Mouse (Mus musculus) fibroblast of lung, adult 2 months (primary cell): ENCODE data around the gene Lefty2.
"Not testable (repeated sequence)": the region's sequence is repeated elsewhere in the genome, so short reads cannot be mapped to it uniquely, and the experiment has no call there.

Experiments
- DNase-seq: peaks from one replicate; pipeline ENCODE4 v3.0.0-alpha.2; 2011; ENCODE audit warnings: low read depth

Lefty2 gene

GRCm38 (mm10) chr1:180934467-180935419 is 41.8 kb downstream of the Lefty2 start, which contains the start of gene Lefty1:
Lefty1 (plus strand) TSS chr1:180935022.
- DNase-seq = no peak

- not testable (repeated sequence) for DNase-seq
These were observed 43.9 kb downstream of the Lefty2 start for GRCm38 (mm10) chr1:180936610-180937398.

- DNase-seq = not testable (repeated sequence)
These were observed 44.7 kb downstream of the Lefty2 start for GRCm38 (mm10) chr1:180937631-180938030.

GRCm38 (mm10) chr1:180938781-180939180 is 45.9 kb downstream of the Lefty2 start:
- not testable (repeated sequence) for DNase-seq

GRCm38 (mm10) chr1:180940776-180941460 is 48.0 kb downstream of the Lefty2 start:
- no peak for DNase-seq

GRCm38 (mm10) chr1:180941726-180942125 is 48.8 kb downstream of the Lefty2 start:
- DNase-seq = no peak

GRCm38 (mm10) chr1:180942166-180943031 is 49.5 kb downstream of the Lefty2 start, which contains the start of gene Tmem63a:
Tmem63a (plus strand) TSS chr1:180942344.
- no peak for DNase-seq

- DNase-seq = peak; percentile 74
These were observed 50.2 kb downstream of the Lefty2 start for GRCm38 (mm10) chr1:180943032-180943644.

- DNase-seq = peak; percentile 75
These were observed 51.0 kb downstream of the Lefty2 start for GRCm38 (mm10) chr1:180943896-180944295.

GRCm38 (mm10) chr1:180944553-180944952 is 51.6 kb downstream of the Lefty2 start:
- no peak for DNase-seq

GRCm38 (mm10) chr1:180945001-180945980 is 52.4 kb downstream of the Lefty2 start:
- peak; percentile 94 for DNase-seq

GRCm38 (mm10) chr1:180946448-180946847 is 53.5 kb downstream of the Lefty2 start:
- no peak for DNase-seq
